Mouse (Mus musculus) lung, embryonic 16.5 days (tissue): ENCODE measurements around the gene Ang. TPM values are rescaled to one million over a fixed set of nuclear protein-coding genes. Genes with fewer than 3 reads are reported as not detected.

Experiments used
- ATAC-seq: fragments of 200-750 bp; cut with Nextera tagmentation; 2 replicates; pipeline ENCODE4 v1.8.0; 2017; ENCODE audit warnings: low read depth, mild to moderate bottlenecking, moderate library complexity
- H3K27ac ChIP-seq: fragments of 300-500 bp; sonication (generic); 2 replicates; pipeline ENCODE4 v1.5.1; 2014; ENCODE audit warnings: mild to moderate bottlenecking, control low read depth, low read length
- H3K27me3 ChIP-seq: fragments of 300-500 bp; sonication (generic); 2 replicates; pipeline ENCODE4 v1.6.1; 2014; ENCODE audit warnings: low read depth, low read length, mixed read lengths; ENCODE audit not compliant: control insufficient read depth, insufficient read depth
- H3K36me3 ChIP-seq: fragments of 300-500 bp; sonication (generic); 2 replicates; pipeline ENCODE4 v1.6.1; 2014; ENCODE audit warnings: low read length; ENCODE audit not compliant: control insufficient read depth, insufficient read depth
- H3K4me1 ChIP-seq: fragments of 300-500 bp; sonication (generic); replicated peaks from 2 replicates; pipeline ENCODE4 v1.6.1; 2014; ENCODE audit warnings: low read length, mixed read lengths; ENCODE audit not compliant: control insufficient read depth, insufficient read depth
- H3K4me2 ChIP-seq: fragments of 300-500 bp; sonication (generic); 2 replicates; pipeline ENCODE4 v1.6.1; 2014; ENCODE audit warnings: low read depth, low read length, control low read depth
- H3K4me3 ChIP-seq: fragments of 300-500 bp; sonication (generic); 2 replicates; pipeline ENCODE4 v1.5.1; 2014; ENCODE audit warnings: mild to moderate bottlenecking, low read length, control low read depth
- H3K9ac ChIP-seq: fragments of 300-500 bp; sonication (generic); 2 replicates; pipeline ENCODE4 v1.6.1; 2014; ENCODE audit warnings: low read length, control low read depth
- H3K9me3 ChIP-seq: fragments of 300-500 bp; sonication (generic); 2 replicates; pipeline ENCODE4 v1.6.1; 2016; ENCODE audit warnings: low read length; ENCODE audit not compliant: control insufficient read depth
- WGBS: fragments of 180-500 bp; shearing (Covaris S2); extraction: QIAGEN DNeasy Blood & Tissue Kit; methylation state at CpG from one replicate; pipeline ENCODE4 v1.1.7; 2014; 5-methylcytosine and 5-hydroxymethylcytosine counted together
- polyA plus RNA-seq: library from polyadenylated mRNA; unstranded; fragments of >200 nt; fragmentation: Nextera tagmentation; extraction: Ambion mirVana; gene quantifications from 2 replicates; pipeline ENCODE4 v1.2.1, GENCODE M21; 2015

The Ang gene
- polyA plus RNA-seq, 1 experiment from 2014 or later = 6.3 TPM

GRCm38 (mm10) chr14:51131086-51131815 lies 40.3 kb downstream of the Ang start:
- H3K27ac ChIP-seq = no peak overlapping the region
- no peaks in the 10 kb centered on the region for H3K4me1 ChIP-seq
- no peak for ATAC-seq
- no peaks in the 10 kb centered on the region for H3K27me3 ChIP-seq
- H3K9ac ChIP-seq = no peak overlapping the region
- 59% methylated on average over 7 of the region's 7 CpGs for WGBS
- no peak overlapping the region for H3K4me2 ChIP-seq
- no peaks in the 10 kb centered on the region for H3K36me3 ChIP-seq
- no peak overlapping the region for H3K4me3 ChIP-seq
- H3K9me3 ChIP-seq = no peaks in the 10 kb centered on the region

GRCm38 (mm10) chr14:51132372-51132771 lies 41.4 kb downstream of the Ang start:
- 89% methylated on average over 4 of the region's 4 CpGs for WGBS
- Histone ChIP-seq H3K4me3 (no peak overlapping the region), H3K4me2 (no peak overlapping the region), H3K4me1 (no peaks in the 10 kb centered on the region), H3K36me3 (no peaks in the 10 kb centered on the region), H3K27ac (no peak overlapping the region), H3K9ac (no peak overlapping the region), H3K27me3 (no peaks in the 10 kb centered on the region), H3K9me3 (no peaks in the 10 kb centered on the region)
- no peak for ATAC-seq

- Histone ChIP-seq H3K4me2 (no peak overlapping the region), H3K4me3 (no peak overlapping the region), H3K27ac (no peak overlapping the region), H3K27me3 (no peaks in the 10 kb centered on the region), H3K36me3 (no peaks in the 10 kb centered on the region), H3K9me3 (no peaks in the 10 kb centered on the region), H3K4me1 (0 out of 2 replicates have a peak, but pooled peaks cover 2% of the 10 kb centered on the region), H3K9ac (no peak overlapping the region)
- ATAC-seq = no peak
- WGBS = 58% methylated on average over 2 of the region's 2 CpGs
Observed at GRCm38 (mm10) chr14:51140342-51140741, 49.4 kb downstream of the Ang start.

- 79% methylated on average over 4 of the region's 4 CpGs for WGBS
- Histone ChIP-seq H3K36me3 (no peaks in the 10 kb centered on the region), H3K4me2 (no peak overlapping the region), H3K9me3 (no peaks in the 10 kb centered on the region), H3K9ac (no peak overlapping the region), H3K4me3 (no peak overlapping the region), H3K27ac (no peak overlapping the region), H3K4me1 (0 out of 2 replicates have a peak, but pooled peaks cover 2% of the 10 kb centered on the region), H3K27me3 (no peaks in the 10 kb centered on the region)
- no peak for ATAC-seq
Observed at GRCm38 (mm10) chr14:51142119-51142518, 51.2 kb downstream of the Ang start.

- ATAC-seq = no peak
- H3K27ac ChIP-seq = no peak overlapping the region
Observed at GRCm38 (mm10) chr14:51142568-51142967, 51.6 kb downstream of the Ang start.

DNA sequence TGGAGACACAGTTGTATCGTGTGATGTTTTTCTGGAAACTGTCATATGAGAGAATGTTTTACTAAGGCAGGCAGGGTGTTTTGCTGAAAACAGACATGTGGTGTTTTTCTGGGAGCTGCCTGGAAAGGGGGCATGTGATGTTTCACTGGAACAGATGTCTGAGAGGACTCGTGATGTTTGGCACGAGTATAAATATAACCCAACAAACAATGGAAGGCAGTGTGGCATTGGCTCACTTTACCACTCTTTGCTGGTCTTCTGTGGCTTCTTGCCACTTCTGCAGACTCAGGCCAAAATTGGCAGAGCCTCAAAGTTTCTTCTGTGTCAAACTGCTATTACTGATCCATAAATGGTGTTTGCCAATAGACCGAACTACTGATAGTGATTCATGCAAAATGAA lies 52.3 kb downstream of the Ang start:
- Histone ChIP-seq H3K27me3 (no peaks in the 10 kb centered on the region), H3K4me3 (no peak overlapping the region), H3K9me3 (no peaks in the 10 kb centered on the region), H3K36me3 (no peaks in the 10 kb centered on the region), H3K9ac (no peak overlapping the region), H3K4me2 (no peak overlapping the region), H3K4me1 (0 out of 2 replicates have a peak, but pooled peaks cover 2% of the 10 kb centered on the region), H3K27ac (no peak overlapping the region)
- ATAC-seq = no peak
- 45% methylated on average over 4 of the region's 4 CpGs for WGBS

More at GRCm38 (mm10) chr14:51142568-51142967, 51.6 kb downstream of the Ang start:
- Histone ChIP-seq H3K36me3 (no peaks in the 10 kb centered on the region), H3K4me1 (0 out of 2 replicates have a peak, but pooled peaks cover 2% of the 10 kb centered on the region), H3K9ac (no peak overlapping the region), H3K27me3 (no peaks in the 10 kb centered on the region), H3K4me2 (no peak overlapping the region), H3K9me3 (no peaks in the 10 kb centered on the region), H3K4me3 (no peak overlapping the region)
- 78% methylated on average over 3 of the region's 3 CpGs for WGBS

GRCm38 (mm10) chr14:51143937-51144336 lies 53.0 kb downstream of the Ang start:
- H3K27ac ChIP-seq = no peak overlapping the region
- 0 out of 2 replicates have a peak, but pooled peaks cover 2% of the 10 kb centered on the region for H3K4me1 ChIP-seq
- H3K9ac ChIP-seq = no peak overlapping the region
- no peak overlapping the region for H3K4me2 ChIP-seq
- no peak for ATAC-seq
- H3K4me3 ChIP-seq = no peak overlapping the region
- WGBS = 65% methylated on average over 2 of the region's 2 CpGs
- H3K27me3 ChIP-seq = no peaks in the 10 kb centered on the region
- no peaks in the 10 kb centered on the region for H3K9me3 ChIP-seq
- H3K36me3 ChIP-seq = no peaks in the 10 kb centered on the region

DNA sequence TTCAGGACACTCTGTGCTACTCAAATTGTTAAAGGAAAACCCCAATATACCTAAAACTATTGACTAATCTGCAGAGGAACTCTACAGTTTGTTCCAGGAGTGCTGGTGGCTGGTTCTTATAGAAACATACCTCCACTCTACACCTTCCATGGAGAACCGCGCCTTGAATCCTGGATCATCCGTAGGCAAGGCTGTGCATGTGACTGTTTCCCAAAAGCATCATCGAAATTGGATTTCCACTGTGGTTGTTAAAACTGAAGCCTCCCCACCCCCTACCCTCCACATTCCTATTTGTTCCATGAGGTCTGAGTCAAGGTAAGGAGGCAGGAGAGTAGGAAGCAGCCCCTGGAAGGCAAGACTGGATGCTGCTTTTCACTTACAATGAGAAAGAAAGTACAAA lies 53.5 kb downstream of the Ang start:
- no peaks in the 10 kb centered on the region for H3K9me3 ChIP-seq
- no peak overlapping the region for H3K4me3 ChIP-seq
- H3K9ac ChIP-seq = no peak overlapping the region
- no peaks in the 10 kb centered on the region for H3K27me3 ChIP-seq
- no peak overlapping the region for H3K4me2 ChIP-seq
- H3K36me3 ChIP-seq = no peaks in the 10 kb centered on the region
- 93% methylated on average over 4 of the region's 4 CpGs for WGBS
- no peak overlapping the region for H3K27ac ChIP-seq
- H3K4me1 ChIP-seq = 0 out of 2 replicates have a peak, but pooled peaks cover 2% of the 10 kb centered on the region
- ATAC-seq = no peak

GRCm38 (mm10) chr14:51145521-51145920 lies 54.6 kb downstream of the Ang start:
- H3K4me2 ChIP-seq = no peak overlapping the region
- 75% methylated on average over 6 of the region's 6 CpGs for WGBS

More at GRCm38 (mm10) chr14:51145521-51145920, 54.6 kb downstream of the Ang start:
- Histone ChIP-seq H3K9ac (no peak overlapping the region), H3K4me3 (no peak overlapping the region), H3K9me3 (no peaks in the 10 kb centered on the region), H3K4me1 (0 out of 2 replicates have a peak, but pooled peaks cover 2% of the 10 kb centered on the region), H3K36me3 (no peaks in the 10 kb centered on the region), H3K27me3 (no peaks in the 10 kb centered on the region), H3K27ac (no peak overlapping the region)
- no peak for ATAC-seq
